Mouse (Mus musculus) bone marrow macrophage, adult 2 months (primary cell): ENCODE data around the gene Scaf11.

Source experiments
- CTCF ChIP-seq: IDR thresholded peaks from 2 replicates; pipeline ENCODE4 v1.5.1; 2012; ENCODE audit warnings: low read depth, mild to moderate bottlenecking, low read length, moderate library complexity
- POLR2A ChIP-seq: IDR thresholded peaks from 2 replicates; pipeline ENCODE4 v1.6.1; 2012; ENCODE audit warnings: mild to moderate bottlenecking, low read depth, low read length, borderline replicate concordance

DNA sequence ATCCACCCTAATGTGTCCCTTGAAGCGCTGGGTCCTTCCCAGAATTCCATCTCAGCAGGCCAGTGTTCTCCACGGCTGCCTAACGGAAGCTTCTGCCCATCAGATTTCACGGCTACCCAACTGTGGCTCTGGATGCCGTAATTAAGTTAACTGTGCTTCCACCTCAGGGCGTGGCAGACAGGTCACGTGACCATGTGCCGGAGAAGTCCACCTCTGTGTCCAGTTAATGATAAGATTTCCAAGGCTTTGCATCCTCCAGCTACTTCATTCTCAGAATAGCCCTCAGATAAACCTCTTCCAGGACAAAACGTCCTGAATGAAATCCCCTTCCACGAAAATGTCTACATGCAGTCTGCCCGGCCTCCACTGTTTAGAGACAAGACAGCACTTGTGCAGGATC is 4.4 kb upstream of the Scaf11 start:
- TF ChIP-seq CTCF (no peak), POLR2A (no peak)
